Mouse (Mus musculus) adrenal gland, postnatal 25 days (tissue): Measurements from ENCODE around the gene Defa32. TPM values are rescaled to one million over a fixed set of nuclear protein-coding genes. Genes with fewer than 3 reads are reported as not detected.
"Not testable (repeated sequence)": the region's sequence is repeated elsewhere in the genome, so short reads cannot be mapped to it uniquely, and the experiment has no call there.

Source experiments
- DNase-seq: peaks from one replicate; pipeline ENCODE4 v3.0.0; 2021; ENCODE audit warnings: mixed read lengths
- long read RNA-seq: library from polyadenylated mRNA; stranded (forward); transcript quantifications from one replicate; pipeline ENCODE4 v2.0.0, GENCODE M21; 2021
- total RNA-seq: library from RNA; stranded (reverse); gene quantifications from 2 replicates; pipeline ENCODE4 v1.2.3, GENCODE M21; 2021

The Defa32 gene
- not detected in 2 replicates for total RNA-seq
- long read RNA-seq = 0 reads

- DNase-seq = not testable (repeated sequence)
Observed at GRCm38 (mm10) chr8:21528732-21529131, at the start of gene Defa32. TSS of gene Defa32 (plus strand) at chr8:21529032.

- DNase-seq = not testable (repeated sequence)
Observed at GRCm38 (mm10) chr8:21508958-21509357, 19.9 kb upstream of the Defa32 start, which contains the start of gene Defa20. TSS of gene Defa20 (plus strand) at chr8:21509258.

GRCm38 (mm10) chr8:21565086-21565485 is 36.3 kb downstream of the Defa32 start, which contains the start of gene Defa37:
TSS of gene Defa37 (plus strand) at chr8:21565386.
- DNase-seq = not testable (repeated sequence)

Other genes starting within 250 kb of the Defa32 start
- not detected in 2 replicates for gene Defa27, start 213.5 kb upstream of the Defa32 start, total RNA-seq
- gene Defa29, start 202.0 kb upstream of the Defa32 start, total RNA-seq = not detected in 2 replicates
- gene Defa2, start 150.5 kb upstream of the Defa32 start, total RNA-seq = not detected in 2 replicates
- gene Defa33, start 137.2 kb upstream of the Defa32 start, total RNA-seq = not detected in 2 replicates
- not detected in 2 replicates for gene Defa36, start 101.6 kb upstream of the Defa32 start, total RNA-seq
- gene Gm7849, start 72.5 kb upstream of the Defa32 start, total RNA-seq = not detected in 2 replicates
- not detected in 2 replicates for gene Defa20, start 19.8 kb upstream of the Defa32 start, total RNA-seq
- not detected in 2 replicates for gene Defa37, start 36.4 kb downstream of the Defa32 start, total RNA-seq
- gene Defa28, start 54.0 kb downstream of the Defa32 start, total RNA-seq = not detected in 2 replicates
- not detected in 2 replicates for gene Gm7861, start 65.5 kb downstream of the Defa32 start, total RNA-seq
- not detected in 2 replicates for gene Defa26, start 89.2 kb downstream of the Defa32 start, total RNA-seq
- gene Defa17, start 126.7 kb downstream of the Defa32 start, total RNA-seq = not detected in 2 replicates
- not detected in 2 replicates for gene Defa34, start 136.8 kb downstream of the Defa32 start, total RNA-seq
- gene AY761184, start 174.6 kb downstream of the Defa32 start, total RNA-seq = not detected in 2 replicates
- gene Defa24, start 205.5 kb downstream of the Defa32 start, total RNA-seq = not detected in 2 replicates